Mouse (Mus musculus) forebrain, embryonic 14.5 days (tissue): Measurements from ENCODE around the gene Dab2ip. TPM values are rescaled to one million over a fixed set of nuclear protein-coding genes. Genes with fewer than 3 reads are reported as not detected.

Experiments
- ATAC-seq: fragments of 200-750 bp; cut with Nextera tagmentation; 2 replicates; pipeline ENCODE4 v1.8.0; 2017; ENCODE audit warnings: mild to moderate bottlenecking, moderate library complexity
- DNase-seq: peaks from one replicate; pipeline ENCODE4 v3.0.0-alpha.2; 2015; ENCODE audit warnings: low spot score
- H3K27ac ChIP-seq: fragments of 300-500 bp; sonication (generic); 2 replicates; pipeline ENCODE4 v1.5.1; 2014; ENCODE audit warnings: low read depth, mild to moderate bottlenecking, control low read depth, low read length, moderate library complexity
- H3K27me3 ChIP-seq: fragments of 300-500 bp; sonication (generic); replicated peaks from 2 replicates; pipeline ENCODE4 v1.6.1; 2014; ENCODE audit warnings: low read length, control low read depth, mixed read lengths; ENCODE audit not compliant: control insufficient read depth, insufficient read depth
- H3K36me3 ChIP-seq: fragments of 300-500 bp; sonication (generic); 2 replicates; pipeline ENCODE4 v1.6.1; 2014; ENCODE audit warnings: low read length, control low read depth; ENCODE audit not compliant: control insufficient read depth, insufficient read depth
- H3K4me1 ChIP-seq: fragments of 300-500 bp; sonication (generic); 2 replicates; pipeline ENCODE4 v1.6.1; 2014; ENCODE audit warnings: antibody characterized with exemption, low read length, control low read depth; ENCODE audit not compliant: control insufficient read depth, insufficient read depth
- H3K4me2 ChIP-seq: fragments of 300-500 bp; sonication (generic); 2 replicates; pipeline ENCODE4 v1.6.1; 2014; ENCODE audit warnings: mild to moderate bottlenecking, control low read depth, low read length
- H3K4me3 ChIP-seq: fragments of 300-500 bp; sonication (generic); 2 replicates; pipeline ENCODE4 v1.5.1; 2014; ENCODE audit warnings: low read depth, low read length, control low read depth
- H3K9ac ChIP-seq: fragments of 300-500 bp; sonication (generic); 2 replicates; pipeline ENCODE4 v1.6.1; 2014; ENCODE audit warnings: mild to moderate bottlenecking, low read length, control low read depth, moderate library complexity
- H3K9me3 ChIP-seq: fragments of 300-500 bp; sonication (generic); replicated peaks from 2 replicates; pipeline ENCODE4 v1.6.1; 2016; ENCODE audit warnings: low read length, control low read depth, mixed read lengths; ENCODE audit not compliant: control insufficient read depth
- WGBS: fragments of 180-500 bp; shearing (Covaris S2); extraction: QIAGEN DNeasy Blood & Tissue Kit; methylation state at CpG from one replicate; pipeline ENCODE4 v1.1.7; 2014; 5-methylcytosine and 5-hydroxymethylcytosine counted together
- polyA plus RNA-seq: library from polyadenylated mRNA; unstranded; fragments of >200 nt; fragmentation: Nextera tagmentation; extraction: Ambion mirVana; gene quantifications from 2 replicates; pipeline ENCODE4 v1.2.1, GENCODE M21; 2014

Gene Dab2ip
- polyA plus RNA-seq, 1 experiment from 2014 or later: 29.7 TPM

GRCm38 (mm10) chr2:35679812-35680672 lies 122.0 kb downstream of the Dab2ip start:
- no peak overlapping the region for H3K9ac ChIP-seq
- WGBS: 24% methylated on average over 10 of the region's 10 CpGs

DNA sequence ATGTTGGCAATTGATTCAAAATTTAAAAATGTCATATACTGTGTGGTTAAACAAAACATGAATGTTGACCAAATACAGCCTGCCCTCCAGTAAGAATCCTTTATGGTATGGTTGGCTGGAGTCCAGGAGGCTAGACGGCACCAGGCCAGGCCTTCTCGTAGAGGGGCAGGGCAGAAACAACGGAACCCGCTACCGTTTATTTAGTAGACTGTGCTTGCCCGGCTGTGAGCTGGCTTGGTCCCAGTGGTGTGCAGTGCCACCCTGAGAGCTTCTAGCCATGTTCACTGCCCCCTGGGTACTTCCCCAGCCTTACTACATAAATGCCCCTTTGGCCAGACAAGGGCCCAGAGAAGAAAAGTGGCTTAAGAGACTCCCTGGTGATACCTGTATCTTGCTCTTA lies 122.8 kb downstream of the Dab2ip start:
- H3K4me3 ChIP-seq: no peak overlapping the region
- H3K27me3 ChIP-seq: no peaks in the 10 kb centered on the region
- no peaks in the 10 kb centered on the region for H3K36me3 ChIP-seq
- DNase-seq (peak; percentile 64), ATAC-seq (no peak)
- WGBS: 24% methylated on average over 6 of the region's 6 CpGs
- no peak overlapping the region for H3K9ac ChIP-seq
- H3K9me3 ChIP-seq: no peaks in the 10 kb centered on the region
- H3K4me2 ChIP-seq: no peak overlapping the region
- peak overlapping the region; percentile 34; the same call in 1 of the 2 replicates for H3K27ac ChIP-seq
- H3K4me1 ChIP-seq: peaks cover 88% of the 10 kb centered on the region

More at GRCm38 (mm10) chr2:35679812-35680672, 122.0 kb downstream of the Dab2ip start:
- DNase-seq (no peak), ATAC-seq (no peak)
- Histone ChIP-seq H3K4me3 (no peak overlapping the region), H3K4me1 (peaks cover 88% of the 10 kb centered on the region), H3K27ac (peak overlapping the region; percentile 4; the same call in 1 of the 2 replicates), H3K27me3 (no peaks in the 10 kb centered on the region), H3K4me2 (no peak overlapping the region), H3K9me3 (no peaks in the 10 kb centered on the region), H3K36me3 (no peaks in the 10 kb centered on the region)

DNA sequence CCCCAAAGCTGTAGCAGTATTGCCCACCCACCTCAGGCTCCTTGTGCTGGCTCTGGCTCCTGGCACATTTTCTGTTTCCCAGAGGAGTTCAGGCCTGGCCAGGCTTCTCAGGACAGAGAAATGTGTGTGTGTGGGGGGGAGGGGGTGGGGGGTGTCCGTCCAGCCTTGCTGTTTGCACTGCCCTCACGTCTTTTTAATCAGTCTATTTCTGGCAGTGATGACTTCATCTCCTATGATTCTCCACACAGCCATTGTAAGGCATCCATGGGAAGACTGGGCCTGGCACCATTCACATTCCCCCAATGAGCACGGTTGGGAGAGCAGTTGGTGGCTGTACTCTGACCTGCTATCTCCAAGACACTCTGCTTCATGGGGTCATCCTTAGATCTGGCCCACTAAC lies 125.9 kb downstream of the Dab2ip start:
- no peaks in the 10 kb centered on the region for H3K27me3 ChIP-seq
- no peaks in the 10 kb centered on the region for H3K36me3 ChIP-seq
- H3K9me3 ChIP-seq: no peaks in the 10 kb centered on the region
- no peak overlapping the region for H3K9ac ChIP-seq
- WGBS: 9% methylated on average over 3 of the region's 3 CpGs
- no peak overlapping the region for H3K4me2 ChIP-seq
- H3K27ac ChIP-seq: peak overlapping the region; percentile 61; the same call in 1 of the 2 replicates
- DNase-seq: peak; percentile 67
- H3K4me3 ChIP-seq: no peak overlapping the region
- H3K4me1 ChIP-seq: peaks cover 79% of the 10 kb centered on the region
- ATAC-seq: peak; percentile 24

DNA sequence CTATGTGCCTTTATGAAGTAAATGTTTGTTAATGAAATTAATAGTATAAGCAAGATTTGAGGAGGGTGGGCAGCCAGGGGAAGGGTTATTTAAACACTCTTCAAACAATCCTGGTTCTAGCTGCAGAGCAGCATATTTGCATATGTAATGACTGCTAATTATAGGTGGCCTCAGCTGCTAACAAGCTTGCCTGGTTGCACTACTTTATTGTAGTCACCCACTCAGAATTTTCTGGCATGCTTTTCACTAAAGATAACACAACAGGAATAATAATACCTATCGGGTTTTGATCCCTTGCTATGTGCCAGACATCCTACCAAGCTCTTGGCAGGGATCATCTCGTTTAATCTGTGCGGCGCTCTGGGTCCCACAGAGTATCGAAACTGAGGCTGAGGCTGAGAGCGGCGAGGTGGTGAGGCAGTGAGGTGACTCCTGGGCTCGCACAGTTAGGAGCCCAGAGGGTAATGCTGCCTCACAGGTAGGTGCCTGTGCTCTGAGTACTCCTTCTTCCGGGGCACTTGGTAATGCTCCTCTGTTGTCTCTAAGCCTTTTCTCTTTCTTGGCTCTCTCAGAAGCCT lies 126.8 kb downstream of the Dab2ip start:
- ATAC-seq (peak; percentile 66), DNase-seq (peak; percentile 87)
- WGBS: 9% methylated on average over 9 of the region's 9 CpGs
- Histone ChIP-seq H3K4me2 (peak overlapping the region; percentile 8), H3K27me3 (no peaks in the 10 kb centered on the region), H3K36me3 (no peaks in the 10 kb centered on the region), H3K4me3 (no peak overlapping the region), H3K9ac (no peak overlapping the region), H3K9me3 (no peaks in the 10 kb centered on the region), H3K4me1 (peaks cover 75% of the 10 kb centered on the region), H3K27ac (peak overlapping the region; percentile 61)

DNA sequence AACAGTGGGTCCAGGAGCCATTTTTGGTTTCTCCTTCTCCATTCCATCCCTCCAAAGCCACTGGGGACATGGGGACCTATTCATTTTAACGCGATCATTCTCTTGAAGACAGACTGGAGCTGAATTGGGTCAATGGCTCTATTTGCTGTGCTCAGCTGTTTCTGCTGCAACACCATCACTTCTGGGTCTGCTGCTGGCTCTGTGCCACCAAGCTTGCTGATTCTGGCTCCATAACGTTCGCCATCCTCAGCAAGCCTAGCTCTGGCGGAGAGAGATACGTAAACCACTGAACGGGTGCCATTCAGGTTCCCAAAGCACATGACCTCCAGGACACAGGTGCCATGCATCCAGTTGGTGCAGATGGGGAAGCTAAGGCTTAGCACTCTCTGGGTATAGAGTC lies 128.0 kb downstream of the Dab2ip start:
- no peak for ATAC-seq
- H3K4me1 ChIP-seq: peaks cover 76% of the 10 kb centered on the region

DNA sequence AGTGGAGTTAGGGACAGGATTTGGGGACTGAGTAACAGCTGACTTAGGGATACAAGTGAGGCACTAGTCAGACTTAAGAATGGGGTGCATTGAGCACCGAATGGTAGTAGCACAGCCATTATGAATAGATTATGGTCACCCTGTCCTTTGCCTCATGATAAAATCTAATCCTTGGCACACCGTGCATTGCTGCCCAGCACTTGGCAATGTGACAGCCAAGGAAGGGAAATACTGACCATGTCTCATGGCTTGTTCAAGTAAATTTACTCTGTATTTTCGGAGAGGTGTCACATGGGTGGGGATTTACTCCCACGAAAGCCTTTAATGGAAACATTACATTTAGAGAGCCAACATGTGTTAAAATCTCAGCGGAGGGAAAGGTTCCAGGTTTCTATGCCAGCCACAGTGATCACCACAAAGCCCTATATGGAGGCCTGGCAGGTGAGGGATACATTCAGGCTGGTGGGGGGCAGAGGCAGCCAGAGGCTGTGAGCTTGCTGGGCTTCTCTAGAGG lies 129.5 kb downstream of the Dab2ip start:
- WGBS: 73% methylated on average over 5 of the region's 5 CpGs
- no peak for ATAC-seq
- DNase-seq: no peak

More for the DNA sequence above, 128.0 kb downstream of the Dab2ip start:
- Histone ChIP-seq H3K9ac (no peak overlapping the region), H3K27ac (peak overlapping the region; percentile 61; the same call in 1 of the 2 replicates), H3K4me3 (no peak overlapping the region), H3K27me3 (no peaks in the 10 kb centered on the region), H3K36me3 (no peaks in the 10 kb centered on the region), H3K4me2 (no peak overlapping the region), H3K9me3 (no peaks in the 10 kb centered on the region)
- 50% methylated on average over 7 of the region's 7 CpGs for WGBS
- peak; percentile 58 for DNase-seq

DNA sequence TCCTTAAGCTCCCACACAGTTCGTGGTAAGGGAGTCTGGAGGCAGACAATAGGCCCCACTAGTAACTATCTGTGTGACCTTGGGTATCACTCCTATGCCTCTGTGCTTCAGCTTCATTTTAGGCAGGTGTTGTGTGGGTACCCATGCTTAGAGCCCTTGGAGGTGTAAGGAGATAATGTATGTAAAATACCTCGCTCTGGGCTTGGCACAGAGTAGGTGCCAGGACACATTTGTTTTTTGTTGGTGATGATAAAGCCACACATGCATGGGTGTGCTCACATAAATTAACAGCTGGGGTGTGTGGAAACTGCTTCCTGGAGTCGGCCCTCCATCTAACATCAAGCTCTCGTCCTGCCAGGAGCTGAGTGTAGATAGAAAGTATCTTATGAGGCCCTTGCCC lies 130.1 kb downstream of the Dab2ip start:
- Histone ChIP-seq H3K4me3 (no peak overlapping the region), H3K4me1 (peaks cover 73% of the 10 kb centered on the region)

More for the DNA sequence above, 129.5 kb downstream of the Dab2ip start:
- Histone ChIP-seq H3K27ac (no peak overlapping the region), H3K36me3 (no peaks in the 10 kb centered on the region), H3K9ac (no peak overlapping the region), H3K9me3 (no peaks in the 10 kb centered on the region), H3K4me1 (peaks cover 74% of the 10 kb centered on the region), H3K27me3 (no peaks in the 10 kb centered on the region), H3K4me3 (no peak overlapping the region), H3K4me2 (no peak overlapping the region)

GRCm38 (mm10) chr2:35688581-35688980 lies 130.5 kb downstream of the Dab2ip start:
- H3K36me3 ChIP-seq: no peaks in the 10 kb centered on the region
- H3K4me3 ChIP-seq: no peak overlapping the region
- H3K27me3 ChIP-seq: no peaks in the 10 kb centered on the region
- no peak overlapping the region for H3K27ac ChIP-seq
- no peak overlapping the region for H3K4me2 ChIP-seq
- H3K9ac ChIP-seq: no peak overlapping the region
- H3K9me3 ChIP-seq: no peaks in the 10 kb centered on the region
- 93% methylated on average over 5 of the region's 5 CpGs for WGBS
- H3K4me1 ChIP-seq: peaks cover 69% of the 10 kb centered on the region
- no peak for DNase-seq
- no peak for ATAC-seq

More for the DNA sequence above, 130.1 kb downstream of the Dab2ip start:
- Histone ChIP-seq H3K27ac (no peak overlapping the region), H3K4me2 (no peak overlapping the region), H3K27me3 (no peaks in the 10 kb centered on the region), H3K9ac (no peak overlapping the region), H3K36me3 (no peaks in the 10 kb centered on the region), H3K9me3 (no peaks in the 10 kb centered on the region)
- WGBS: 56% methylated on average over 4 of the region's 4 CpGs
- ATAC-seq (no peak), DNase-seq (no peak)
